Mouse (Mus musculus) neural tube, embryonic 15.5 days (tissue): Measurements from ENCODE around the gene Slc39a11. TPM values are rescaled to one million over a fixed set of nuclear protein-coding genes. Genes with fewer than 3 reads are reported as not detected.

Source experiments
- ATAC-seq: fragments of 200-750 bp; cut with Nextera tagmentation; 2 replicates; pipeline ENCODE4 v1.8.0; 2017; ENCODE audit warnings: mild to moderate bottlenecking, moderate TSS enrichment, moderate library complexity; ENCODE audit not compliant: low FRiP score
- H3K27ac ChIP-seq: fragments of 300-500 bp; sonication (generic); replicated peaks from 2 replicates; pipeline ENCODE4 v1.5.1; 2015; ENCODE audit warnings: mild to moderate bottlenecking, inconsistent platforms
- H3K27me3 ChIP-seq: fragments of 300-500 bp; sonication (generic); replicated peaks from 2 replicates; pipeline ENCODE4 v1.6.1; 2015; ENCODE audit warnings: inconsistent platforms
- H3K36me3 ChIP-seq: fragments of 300-500 bp; sonication (generic); 2 replicates; pipeline ENCODE4 v1.6.1; 2015; ENCODE audit warnings: inconsistent platforms
- H3K4me1 ChIP-seq: fragments of 300-500 bp; sonication (generic); 2 replicates; pipeline ENCODE4 v1.6.1; 2015; ENCODE audit warnings: inconsistent platforms
- H3K4me2 ChIP-seq: fragments of 300-500 bp; sonication (generic); 2 replicates; pipeline ENCODE4 v1.6.1; 2015; ENCODE audit warnings: inconsistent platforms, mild to moderate bottlenecking, moderate library complexity
- H3K4me3 ChIP-seq: fragments of 300-500 bp; sonication (generic); replicated peaks from 2 replicates; pipeline ENCODE4 v1.5.1; 2015; ENCODE audit warnings: mild to moderate bottlenecking, inconsistent platforms
- H3K9ac ChIP-seq: fragments of 300-500 bp; sonication (generic); replicated peaks from 2 replicates; pipeline ENCODE4 v1.6.1; 2015; ENCODE audit warnings: mild to moderate bottlenecking, inconsistent platforms
- H3K9me3 ChIP-seq: fragments of 300-500 bp; sonication (generic); replicated peaks from 2 replicates; pipeline ENCODE4 v1.6.1; 2016; ENCODE audit warnings: inconsistent platforms
- WGBS: fragments of 180-500 bp; shearing (Covaris S2); methylation state at CpG from one replicate; pipeline ENCODE4 v1.1.7; 2015; ENCODE audit warnings: mixed read lengths; 5-methylcytosine and 5-hydroxymethylcytosine counted together
- polyA plus RNA-seq: library from polyadenylated mRNA; unstranded; fragments of >200 nt; fragmentation: Nextera tagmentation; extraction: Ambion mirVana; gene quantifications from 2 replicates; pipeline ENCODE4 v1.2.1, GENCODE M21; 2015

Gene Slc39a11
- polyA plus RNA-seq, 1 experiment from 2014 or later, result 27.7 TPM

GRCm38 (mm10) chr11:113263971-113264370 is 385.9 kb downstream of the Slc39a11 start:
- Histone ChIP-seq H3K4me2 (no peak overlapping the region), H3K27me3 (no peaks in the 10 kb centered on the region), H3K27ac (no peak overlapping the region), H3K9ac (no peak overlapping the region), H3K9me3 (no peaks in the 10 kb centered on the region), H3K4me1 (peaks cover 15% of the 10 kb centered on the region; the same call in 1 of the 2 replicates), H3K36me3 (no peaks in the 10 kb centered on the region), H3K4me3 (no peak overlapping the region)
- WGBS, result 36% methylated on average over 7 of the region's 7 CpGs
- no peak for ATAC-seq

- Histone ChIP-seq H3K9ac (no peak overlapping the region), H3K4me2 (no peak overlapping the region), H3K36me3 (no peaks in the 10 kb centered on the region), H3K27me3 (no peaks in the 10 kb centered on the region), H3K27ac (no peak overlapping the region), H3K9me3 (no peaks in the 10 kb centered on the region), H3K4me1 (peaks cover 15% of the 10 kb centered on the region; the same call in 1 of the 2 replicates), H3K4me3 (no peak overlapping the region)
- no peak for ATAC-seq
- 33% methylated on average over 8 of the region's 8 CpGs for WGBS
Measured at GRCm38 (mm10) chr11:113262062-113262461, 387.8 kb downstream of the Slc39a11 start.

GRCm38 (mm10) chr11:113261421-113261820 is 388.5 kb downstream of the Slc39a11 start:
- Histone ChIP-seq H3K4me1 (peaks cover 15% of the 10 kb centered on the region; the same call in 1 of the 2 replicates), H3K4me2 (no peak overlapping the region), H3K36me3 (no peaks in the 10 kb centered on the region), H3K4me3 (no peak overlapping the region), H3K27ac (no peak overlapping the region), H3K9me3 (no peaks in the 10 kb centered on the region), H3K9ac (no peak overlapping the region), H3K27me3 (no peaks in the 10 kb centered on the region)
- ATAC-seq, result no peak
- 77% methylated on average over 4 of the region's 4 CpGs for WGBS

GRCm38 (mm10) chr11:113259712-113260382 is 390.0 kb downstream of the Slc39a11 start:
- H3K27me3 ChIP-seq, result no peaks in the 10 kb centered on the region
- no peak overlapping the region for H3K27ac ChIP-seq
- no peak overlapping the region for H3K4me3 ChIP-seq
- no peak for ATAC-seq
- H3K4me2 ChIP-seq, result no peak overlapping the region
- 87% methylated on average over 14 of the region's 14 CpGs for WGBS
- peaks cover 20% of the 10 kb centered on the region for H3K4me1 ChIP-seq
- H3K9ac ChIP-seq, result no peak overlapping the region
- H3K36me3 ChIP-seq, result no peaks in the 10 kb centered on the region
- no peaks in the 10 kb centered on the region for H3K9me3 ChIP-seq

- Histone ChIP-seq H3K36me3 (no peaks in the 10 kb centered on the region), H3K9ac (no peak overlapping the region), H3K27me3 (no peaks in the 10 kb centered on the region), H3K4me1 (peaks cover 23% of the 10 kb centered on the region), H3K4me2 (no peak overlapping the region), H3K4me3 (no peak overlapping the region), H3K27ac (no peak overlapping the region), H3K9me3 (no peaks in the 10 kb centered on the region)
- 83% methylated on average over 6 of the region's 6 CpGs for whole genome bisulfite sequencing
- ATAC-seq, result no peak
Measured at GRCm38 (mm10) chr11:113258016-113258415, 391.9 kb downstream of the Slc39a11 start.

GRCm38 (mm10) chr11:113254653-113255052 is 395.2 kb downstream of the Slc39a11 start:
- H3K9ac ChIP-seq, result no peak overlapping the region
- H3K4me3 ChIP-seq, result no peak overlapping the region
- H3K4me1 ChIP-seq, result peaks cover 11% of the 10 kb centered on the region; the same call in 1 of the 2 replicates
- H3K4me2 ChIP-seq, result no peak overlapping the region
- H3K27me3 ChIP-seq, result no peaks in the 10 kb centered on the region
- no peaks in the 10 kb centered on the region for H3K36me3 ChIP-seq
- 59% methylated on average over 6 of the region's 6 CpGs for WGBS
- no peak overlapping the region for H3K27ac ChIP-seq
- H3K9me3 ChIP-seq, result no peaks in the 10 kb centered on the region
- ATAC-seq, result no peak

GRCm38 (mm10) chr11:113253169-113253568 is 396.7 kb downstream of the Slc39a11 start:
- ATAC-seq, result no peak
- 95% methylated on average over 4 of the region's 4 CpGs for WGBS
- no peak overlapping the region for H3K4me3 ChIP-seq

GRCm38 (mm10) chr11:113251172-113251571 is 398.7 kb downstream of the Slc39a11 start:
- H3K36me3 ChIP-seq, result no peaks in the 10 kb centered on the region
- H3K27ac ChIP-seq, result no peak overlapping the region
- no peak overlapping the region for H3K9ac ChIP-seq
- no peak overlapping the region for H3K4me3 ChIP-seq
- 90% methylated on average over 7 of the region's 7 CpGs for WGBS
- H3K9me3 ChIP-seq, result no peaks in the 10 kb centered on the region
- H3K27me3 ChIP-seq, result no peaks in the 10 kb centered on the region
- H3K4me2 ChIP-seq, result no peak overlapping the region
- peaks cover 11% of the 10 kb centered on the region; the same call in 1 of the 2 replicates for H3K4me1 ChIP-seq
- ATAC-seq, result no peak

More at GRCm38 (mm10) chr11:113253169-113253568, 396.7 kb downstream of the Slc39a11 start:
- Histone ChIP-seq H3K4me1 (peaks cover 11% of the 10 kb centered on the region; the same call in 1 of the 2 replicates), H3K27me3 (no peaks in the 10 kb centered on the region), H3K27ac (no peak overlapping the region), H3K9me3 (no peaks in the 10 kb centered on the region), H3K36me3 (no peaks in the 10 kb centered on the region), H3K9ac (no peak overlapping the region), H3K4me2 (no peak overlapping the region)

- H3K4me3 ChIP-seq, result no peak overlapping the region
- H3K27me3 ChIP-seq, result no peaks in the 10 kb centered on the region
- no peaks in the 10 kb centered on the region for H3K4me1 ChIP-seq
- no peak overlapping the region for H3K27ac ChIP-seq
- H3K4me2 ChIP-seq, result no peak overlapping the region
- H3K36me3 ChIP-seq, result no peaks in the 10 kb centered on the region
- ATAC-seq, result no peak
- H3K9me3 ChIP-seq, result no peaks in the 10 kb centered on the region
- no peak overlapping the region for H3K9ac ChIP-seq
- 83% methylated on average over 9 of the region's 9 CpGs for WGBS
Measured at GRCm38 (mm10) chr11:113246475-113246874, 403.4 kb downstream of the Slc39a11 start.

GRCm38 (mm10) chr11:113245666-113246065 is 404.2 kb downstream of the Slc39a11 start:
- Histone ChIP-seq H3K36me3 (no peaks in the 10 kb centered on the region), H3K9me3 (no peaks in the 10 kb centered on the region), H3K27me3 (no peaks in the 10 kb centered on the region), H3K27ac (no peak overlapping the region), H3K4me2 (no peak overlapping the region), H3K4me1 (no peaks in the 10 kb centered on the region), H3K4me3 (no peak overlapping the region), H3K9ac (no peak overlapping the region)
- 61% methylated on average over 10 of the region's 10 CpGs for WGBS
- peak; percentile 50; the same call in 1 of the 2 replicates for ATAC-seq

GRCm38 (mm10) chr11:113234432-113234831 is 415.4 kb downstream of the Slc39a11 start:
- no peak overlapping the region for H3K4me3 ChIP-seq
- no peak overlapping the region for H3K4me2 ChIP-seq
- H3K36me3 ChIP-seq, result no peaks in the 10 kb centered on the region
- H3K4me1 ChIP-seq, result peaks cover 11% of the 10 kb centered on the region; the same call in 1 of the 2 replicates
- no peak for ATAC-seq
- WGBS, result 96% methylated on average over 2 of the region's 2 CpGs
- H3K9me3 ChIP-seq, result no peaks in the 10 kb centered on the region
- H3K27ac ChIP-seq, result no peak overlapping the region
- H3K9ac ChIP-seq, result no peak overlapping the region
- H3K27me3 ChIP-seq, result no peaks in the 10 kb centered on the region

- Histone ChIP-seq H3K9me3 (no peaks in the 10 kb centered on the region), H3K4me2 (no peak overlapping the region), H3K27me3 (no peaks in the 10 kb centered on the region), H3K4me3 (no peak overlapping the region), H3K36me3 (no peaks in the 10 kb centered on the region), H3K27ac (no peak overlapping the region), H3K9ac (no peak overlapping the region), H3K4me1 (peaks cover 11% of the 10 kb centered on the region; the same call in 1 of the 2 replicates)
- ATAC-seq, result no peak
- 16% methylated on average over 6 of the region's 6 CpGs for WGBS
Measured at GRCm38 (mm10) chr11:113232049-113232448, 417.8 kb downstream of the Slc39a11 start.
